Mouse (Mus musculus) forelimb bud, embryonic 11.5 days (tissue): Measurements from ENCODE around the gene Vmn1r219.
"Not testable (repeated sequence)": the region's sequence is repeated elsewhere in the genome, so short reads cannot be mapped to it uniquely, and the experiment has no call there.

Experiments used
- DNase-seq: peaks from one replicate; pipeline ENCODE4 v3.0.0-alpha.2; 2012; ENCODE audit warnings: low read depth, low spot score

Gene Vmn1r219

GRCm38 (mm10) chr13:23159012-23159411 is at the start of gene Vmn1r219:
TSS of gene Vmn1r219 (plus strand) at chr13:23159312.
- no peak for DNase-seq

DNA sequence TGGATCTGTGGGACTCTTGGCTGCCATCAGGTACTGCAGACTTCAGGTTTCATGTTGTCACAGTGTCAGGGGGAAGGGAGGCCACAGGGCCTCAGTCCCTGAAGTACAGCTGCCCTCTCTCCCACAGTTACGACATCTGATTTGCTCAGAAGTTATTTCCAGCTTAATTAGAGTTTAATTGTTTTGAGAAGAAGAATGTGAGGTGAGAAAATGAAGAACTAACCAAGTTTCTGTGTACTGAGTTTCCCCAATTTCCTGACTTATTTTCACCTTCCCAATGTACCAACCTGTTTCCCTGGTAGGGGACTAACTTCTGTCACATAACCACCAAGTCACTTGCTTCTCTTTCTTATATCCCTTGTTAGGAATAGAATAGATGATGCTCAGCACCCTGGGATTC is 41.0 kb upstream of the Vmn1r219 start, which contains the start of gene Vmn1r217:
Gene Vmn1r217 (minus strand): TSS at position 101 of the 400 bp plus-strand sequence.
- not testable (repeated sequence) for DNase-seq

GRCm38 (mm10) chr13:23120611-23121010 is 38.5 kb upstream of the Vmn1r219 start:
- DNase-seq, result no peak

GRCm38 (mm10) chr13:23133099-23133498 is 26.0 kb upstream of the Vmn1r219 start, which contains the start of gene Vmn1r218:
TSS of gene Vmn1r218 (plus strand) at chr13:23133155.
- no peak for DNase-seq

- no peak for DNase-seq
These were observed 25.6 kb upstream of the Vmn1r219 start for GRCm38 (mm10) chr13:23133501-23133900.

DNA sequence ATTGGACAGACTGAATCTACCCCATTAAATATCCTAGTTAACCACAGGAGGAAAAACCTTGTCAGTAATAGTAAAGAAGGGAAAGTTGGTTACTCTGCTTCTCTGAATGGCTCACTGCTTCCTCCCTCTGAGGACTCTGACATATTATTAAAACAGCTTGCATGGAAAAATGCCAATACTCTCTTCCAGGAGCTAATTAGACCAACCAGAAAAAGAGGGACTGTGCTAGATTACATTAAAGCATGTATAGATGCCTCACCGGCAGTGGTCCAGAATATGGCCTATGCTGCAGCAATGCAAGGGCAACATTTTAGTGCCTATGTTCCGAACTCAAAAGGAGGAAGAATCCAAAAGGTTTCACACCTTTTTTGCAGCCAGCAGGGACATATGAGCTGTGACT is 20.2 kb upstream of the Vmn1r219 start:
- no peak for DNase-seq

- DNase-seq, result no peak
These were observed 1.3 kb upstream of the Vmn1r219 start for GRCm38 (mm10) chr13:23157848-23158247.

GRCm38 (mm10) chr13:23166471-23166870 is 7.4 kb downstream of the Vmn1r219 start:
- not testable (repeated sequence) for DNase-seq

- no peak for DNase-seq
These were observed 28.8 kb downstream of the Vmn1r219 start, which contains the start of gene Vmn1r220 for GRCm38 (mm10) chr13:23187875-23188274. TSS of gene Vmn1r220 (minus strand) at chr13:23187975.

GRCm38 (mm10) chr13:23203885-23204284 is 44.8 kb downstream of the Vmn1r219 start:
- DNase-seq, result not testable (repeated sequence)

DNA sequence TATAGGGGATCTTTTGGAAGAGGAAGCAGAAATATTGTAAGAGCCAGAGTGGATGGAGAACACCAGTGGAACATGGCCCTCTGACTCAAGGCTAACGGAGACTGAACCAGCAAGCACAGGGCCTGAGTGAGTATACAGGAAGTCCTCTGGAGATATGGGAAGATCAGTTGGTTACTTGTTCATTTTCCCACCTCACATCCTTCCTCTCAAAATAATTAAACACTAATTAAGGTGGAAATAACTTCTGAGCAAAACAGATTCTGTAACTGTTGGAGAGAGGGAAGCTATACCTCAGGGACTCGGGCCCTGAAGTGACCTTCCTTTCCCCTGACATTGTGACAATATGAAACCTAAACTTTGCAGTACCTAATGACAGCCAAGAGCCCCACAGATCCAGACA is 54.7 kb downstream of the Vmn1r219 start, which contains the start of gene Vmn1r221:
Gene Vmn1r221 (plus strand): TSS at position 301 of the 400 bp plus-strand sequence.
- not testable (repeated sequence) for DNase-seq
